Mouse (Mus musculus) liver, postnatal 0 days (tissue): Measurements from ENCODE around the gene Sbds.

Experiments
- CTCF ChIP-seq: sonication (generic); IDR thresholded peaks from 2 replicates; pipeline ENCODE4 v1.5.1; 2016; ENCODE audit warnings: antibody characterized with exemption, low read depth
- EP300 ChIP-seq: IDR thresholded peaks from 2 replicates; pipeline ENCODE4 v1.6.1; 2016; ENCODE audit warnings: antibody characterized with exemption, low read depth, mild to moderate bottlenecking

DNA sequence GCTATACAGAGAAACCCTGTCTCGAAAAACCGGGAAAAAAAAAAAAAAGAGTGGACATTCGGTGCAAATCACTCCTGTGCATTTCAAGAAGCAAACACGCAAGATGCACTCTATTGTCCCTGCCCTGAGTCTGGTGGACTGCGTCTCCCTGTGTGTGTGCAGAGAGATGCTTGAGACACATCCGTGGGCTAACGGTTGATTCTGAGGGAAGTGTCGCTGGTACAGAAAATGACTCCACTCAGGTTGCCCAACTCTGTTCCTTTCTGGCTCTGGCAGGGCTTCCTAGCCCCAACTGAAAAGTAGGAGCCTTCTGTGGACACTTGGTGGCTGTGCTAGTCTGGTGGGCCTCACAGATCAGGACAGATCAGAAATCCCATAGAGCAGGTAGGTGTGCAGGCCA, 19.0 kb downstream of the Sbds start:
- TF ChIP-seq EP300 (no peak), CTCF (no peak)
